Mouse (Mus musculus): ENCODE results near the gene Atmin.

GRCm38 (mm10) chr8:116975066-116975465 lies 31.9 kb downstream of the Atmin start:
- TF ChIP-seq JUND (IDR thresholded peaks at IDR 0.05; ENCODE audit: low read depth, low read length) (no peak), CHD1 (IDR thresholded peaks at IDR 0.05; ENCODE audit: low read depth, low read length) (no peak), MAFK (IDR thresholded peaks at IDR 0.05; ENCODE audit: borderline replicate concordance, low read depth, low read length) (no peak), POLR2AphosphoS5 (IDR thresholded peaks at IDR 0.05; ENCODE audit: borderline replicate concordance, low read depth, low read length) (no peak)

Data from MEL (cell line).